Comparison of ENCODE assay signal across 26 mouse cellular contexts in the genomic region with DNA sequence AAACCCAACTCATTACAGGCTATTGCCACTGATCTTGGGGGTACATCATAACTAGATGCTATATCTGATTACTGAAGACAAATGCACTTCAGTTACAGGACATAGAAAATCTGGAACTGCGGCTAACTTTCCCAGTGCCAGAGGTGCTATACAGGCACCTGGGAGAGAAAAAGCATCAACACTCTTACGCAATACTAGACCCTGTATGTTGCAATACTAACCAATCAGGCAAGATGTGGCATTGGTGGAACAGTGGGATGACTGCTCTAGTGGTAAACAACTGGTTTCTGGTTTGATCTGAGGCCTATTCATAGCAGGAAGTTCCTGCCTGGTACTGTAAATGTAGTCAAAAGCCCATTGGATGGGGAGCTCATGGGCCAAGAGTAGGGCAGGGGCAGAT.
DNase-seq lines count a peak whose midpoint lies in the region; ATAC-seq and TF ChIP-seq lines count a peak whose summit lies in the region.
"Had no signal": no experiment of that assay in that cellular context is flagged by ENCODE, and none has a peak within 500 bp of the region (broad histone marks: within the 10 kb centered on the region; RNA-seq: fewer than 3 reads in every experiment).

No protein-coding gene starts in this region.

- peaks cover 26% of the 10 kb centered on the region for H3K36me3 ChIP-seq in liver, postnatal 0 days (replicated peaks; ENCODE audit: insufficient read depth, low read length)
- H3K36me3 ChIP-seq in myocyte (ENCODE audit: control insufficient read depth, insufficient read depth) = peaks cover 11% of the 10 kb centered on the region

- no peak overlapping the region for H3K27ac ChIP-seq in liver, postnatal 0 days (ENCODE audit: low read depth)
- H3K27ac ChIP-seq: embryonic facial prominence, embryonic 12.5 days; embryonic facial prominence, embryonic 15.5 days; gastrocnemius, adult 2 months; heart, embryonic 15.5 days; hindbrain, embryonic 10.5 days; hindbrain, embryonic 13.5 days had no signal

- no peaks in the 10 kb centered on the region for H3K4me1 ChIP-seq in liver, postnatal 0 days (ENCODE audit: insufficient read depth)
- H3K4me1 ChIP-seq: embryonic facial prominence, embryonic 12.5 days; embryonic facial prominence, embryonic 15.5 days had no signal

- H3K4me3 ChIP-seq in liver, postnatal 0 days (ENCODE audit: low read depth, low read length) = no peak overlapping the region
- H3K4me3 ChIP-seq in myocyte = no peak overlapping the region
- H3K4me3 ChIP-seq: embryonic facial prominence, embryonic 12.5 days; embryonic facial prominence, embryonic 15.5 days; gastrocnemius, adult 2 months; heart, embryonic 12.5 days; heart, embryonic 15.5 days; hindbrain, embryonic 10.5 days; hindbrain, embryonic 13.5 days had no signal

- H3K79me2 ChIP-seq in myocyte (ENCODE audit: control insufficient read depth, insufficient read depth) = no peaks in the 10 kb centered on the region

- no peak for TF ChIP-seq CTCF in liver, postnatal 0 days (IDR thresholded peaks at IDR 0.05; ENCODE audit: low read depth)

- TF ChIP-seq POLR2A in myocyte (IDR thresholded peaks at IDR 0.05; ENCODE audit: insufficient read length, low read depth) = no peak

- intact Hi-C loops in left cerebral cortex, postnatal 4 days (cut with DNase I) = no loop called here

- peak; percentile 82 for ATAC-seq in liver, postnatal 0 days
- ATAC-seq in common myeloid progenitor, adult 5-6 weeks (replicated peaks; ENCODE audit: low read depth, poor library complexity, severe bottlenecking) = 0 out of 2 replicates have a peak, but pooled peaks have one; percentile 25
- ATAC-seq: forebrain, embryonic 14.5 days; forebrain, postnatal 0 days; hindbrain, embryonic 16.5 days; Patski had no signal

- no peak overlapping the region for H3K4me2 ChIP-seq in liver, postnatal 0 days (ENCODE audit: low read depth, low read length)
- no peak overlapping the region for H3K4me2 ChIP-seq in myocyte (ENCODE audit: low read depth)
- H3K4me2 ChIP-seq: embryonic facial prominence, embryonic 12.5 days; embryonic facial prominence, embryonic 15.5 days; heart, embryonic 12.5 days; heart, embryonic 15.5 days; hindbrain, embryonic 13.5 days had no signal

- DNase-seq in liver, postnatal 0 days = no peak
- no peak for DNase-seq in liver
- no peak for DNase-seq in neural tube, embryonic 10.5 days (ENCODE audit: extremely low spot score, low spot score)
- DNase-seq in left cerebral cortex, postnatal 4 days = no peak
- DNase-seq: adrenal gland, postnatal 10 days; adrenal gland, postnatal 36 days; cerebellum, adult 18-20 months; cerebellum, adult 9-10 months; cerebellum, postnatal 14 days; forebrain, postnatal 0 days; gastrocnemius, adult 2 months; gastrocnemius, postnatal 14 days; heart, adult 18-20 months; heart, postnatal 10 days; heart, postnatal 36 days had no signal

- H3K9ac ChIP-seq in liver, postnatal 0 days (replicated peaks) = no peak overlapping the region
- H3K9ac ChIP-seq: embryonic facial prominence, embryonic 12.5 days; embryonic facial prominence, embryonic 15.5 days; forebrain, postnatal 0 days; heart, embryonic 12.5 days; heart, embryonic 15.5 days; hindbrain, embryonic 13.5 days had no signal

- WGBS in liver, postnatal 0 days (ENCODE audit: insufficient replicate concordance) = 91% methylated on average over 2 of the region's 2 CpGs

- no peak overlapping the region for H3ac ChIP-seq in myocyte (ENCODE audit: control insufficient read depth, insufficient read length)

- no peaks in the 10 kb centered on the region for H3K9me3 ChIP-seq in liver, postnatal 0 days (ENCODE audit: low read length)
- H3K9me3 ChIP-seq: embryonic facial prominence, embryonic 12.5 days; embryonic facial prominence, embryonic 15.5 days; heart, embryonic 12.5 days; heart, embryonic 15.5 days; hindbrain, embryonic 10.5 days; hindbrain, embryonic 13.5 days had no signal

- TF ChIP-seq EP300 in liver, postnatal 0 days (IDR thresholded peaks at IDR 0.05; ENCODE audit: low read depth) = no peak

- no peaks in the 10 kb centered on the region for H3K27me3 ChIP-seq in liver, postnatal 0 days (ENCODE audit: insufficient read depth, low read length)
- no peaks in the 10 kb centered on the region for H3K27me3 ChIP-seq in myocyte (ENCODE audit: control insufficient read depth, insufficient read depth, insufficient read length)
- H3K27me3 ChIP-seq: embryonic facial prominence, embryonic 12.5 days; embryonic facial prominence, embryonic 15.5 days; heart, embryonic 12.5 days; heart, embryonic 15.5 days; hindbrain, embryonic 13.5 days; Patski had no signal

TF ChIP-seq in myocyte, 11 proteins besides CTCF, POLR2A, EP300 and RAD21:
- TF ChIP-seq E2F4 (IDR thresholded peaks at IDR 0.05; ENCODE audit: insufficient read depth) (no peak), CEBPB (IDR thresholded peaks at IDR 0.05; ENCODE audit: insufficient read depth, poor library complexity, severe bottlenecking) (peak; percentile 55; the same call in 1 of the 2 replicates)
